Mouse (Mus musculus) left cerebral cortex, adult 2 months (tissue): ENCODE measurements around the gene Ifi203. TPM values are rescaled to one million over a fixed set of nuclear protein-coding genes. Genes with fewer than 3 reads are reported as not detected.

ENCODE experiments used
- total RNA-seq, 2 experiments: library from RNA; stranded (reverse); gene quantifications; 2 replicates each; pipeline ENCODE4 v1.2.3; 2021

Gene Ifi203
- total RNA-seq, 2 experiments from 2014 or later: 0.30 to 0.70 TPM

Other genes starting within 250 kb of the Ifi203 start
- under 1 TPM; 0.16 to 0.18 TPM for gene Ifi207, start 200.9 kb downstream of the Ifi203 start, total RNA-seq
- gene Ifi204, start 175.7 kb downstream of the Ifi203 start, total RNA-seq: under 1 TPM in 1 of 2 experiments, not detected in 1; 0.36 TPM
- gene Ifi211, start 29.6 kb downstream of the Ifi203 start, total RNA-seq: not detected
- 1 to 10 TPM; 1.5 to 2.3 TPM for gene Mndal, start 181 bp downstream of the Ifi203 start, total RNA-seq
- gene Ifi202b, start 40.1 kb upstream of the Ifi203 start, total RNA-seq: not detected
- gene Ifi205, start 89.1 kb upstream of the Ifi203 start, total RNA-seq: not detected
- not detected for gene Olfr433, start 98.0 kb upstream of the Ifi203 start, total RNA-seq
- gene Olfr432, start 106.5 kb upstream of the Ifi203 start, total RNA-seq: not detected
- gene Olfr430, start 123.9 kb upstream of the Ifi203 start, total RNA-seq: not detected
- not detected for gene Olfr429, start 141.7 kb upstream of the Ifi203 start, total RNA-seq
- gene Olfr427, start 154.2 kb upstream of the Ifi203 start, total RNA-seq: not detected
- gene Olfr231, start 178.5 kb upstream of the Ifi203 start, total RNA-seq: not detected
- not detected for gene Olfr424, start 188.8 kb upstream of the Ifi203 start, total RNA-seq
- gene Olfr420, start 213.0 kb upstream of the Ifi203 start, total RNA-seq: not detected
- under 1 TPM; 0.05 to 0.07 TPM for gene Spta1, start 230.1 kb upstream of the Ifi203 start, total RNA-seq